Mouse (Mus musculus) cerebellum, postnatal 25 days (tissue): Measurements from ENCODE around the gene Pak6.

ENCODE experiments used
- DNase-seq, 2 experiments: peaks; one replicate each; pipeline ENCODE4 v3.0.0; 2021; ENCODE audit warnings: mixed read lengths in 2 of 2

Gene Pak6

GRCm38 (mm10) chr2:118731981-118732380 lies 68.9 kb downstream of the Pak6 start:
- no peak for DNase-seq

- DNase-seq: peak in 1 of 2 experiments; percentile 25
These were observed 70.2 kb downstream of the Pak6 start for GRCm38 (mm10) chr2:118733341-118733740.

- no peak for DNase-seq
These were observed 77.2 kb downstream of the Pak6 start for GRCm38 (mm10) chr2:118740341-118740740.

- DNase-seq: no peak
These were observed 78.1 kb downstream of the Pak6 start for GRCm38 (mm10) chr2:118741183-118741582.

GRCm38 (mm10) chr2:118743261-118743943 lies 80.3 kb downstream of the Pak6 start:
- peak; percentile 39 to 56 for DNase-seq

- DNase-seq: no peak
These were observed 81.5 kb downstream of the Pak6 start for GRCm38 (mm10) chr2:118744621-118745020.

GRCm38 (mm10) chr2:118745232-118745884 lies 82.3 kb downstream of the Pak6 start, which contains the start of gene Inafm2:
Inafm2 (plus strand) TSS chr2:118745758.
- peak; percentile 94 to 95 for DNase-seq

- peak; percentile 61 to 67 for DNase-seq
These were observed 83.1 kb downstream of the Pak6 start for GRCm38 (mm10) chr2:118745915-118746901.

- peak; percentile 49 to 73 for DNase-seq
These were observed 84.3 kb downstream of the Pak6 start for GRCm38 (mm10) chr2:118747301-118747960.
